Mouse (Mus musculus): ENCODE results near the gene Lrmda.

Lrmda gene

DNA sequence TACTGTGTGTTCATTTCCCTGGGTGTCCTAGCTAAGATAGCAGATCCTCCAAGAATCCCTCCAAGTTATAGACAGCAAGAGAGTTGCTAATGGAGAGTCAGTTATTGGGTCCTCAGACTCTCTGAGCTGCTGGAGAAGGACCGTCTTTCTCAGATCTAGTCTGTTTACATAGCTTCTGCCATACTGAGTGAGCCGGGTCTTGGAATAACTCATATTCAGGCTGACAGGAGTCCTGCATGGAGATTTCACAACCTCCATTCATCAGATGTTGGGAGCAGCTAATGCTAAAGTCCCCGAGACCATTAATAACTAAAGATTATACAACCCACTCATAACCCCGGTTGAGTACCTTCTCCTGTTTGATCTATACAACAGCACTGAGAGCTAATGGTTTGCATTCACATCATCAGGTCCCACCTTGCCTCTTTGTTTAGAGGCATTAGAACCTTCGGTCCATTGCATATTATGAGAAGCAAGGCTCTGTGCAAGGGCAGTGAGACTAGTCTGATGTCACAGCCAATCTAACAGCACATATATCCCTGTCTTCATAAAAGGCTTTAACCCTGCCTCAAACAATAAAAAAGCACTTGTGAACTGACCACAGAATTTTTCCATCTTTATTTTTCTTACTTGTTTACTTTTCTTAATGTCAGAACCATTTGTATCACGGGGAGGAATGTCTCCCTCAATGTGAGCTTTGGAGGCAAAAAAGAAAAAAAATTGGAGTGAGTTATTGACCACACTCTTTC, 1037.9 kb downstream of the Lrmda start:
- no peak for DNase-seq (ENCODE audit: low read depth)

- DNase-seq (ENCODE audit: low read depth), result no peak
These were observed 1038.5 kb downstream of the Lrmda start for GRCm38 (mm10) chr14:23057987-23058386.

DNA sequence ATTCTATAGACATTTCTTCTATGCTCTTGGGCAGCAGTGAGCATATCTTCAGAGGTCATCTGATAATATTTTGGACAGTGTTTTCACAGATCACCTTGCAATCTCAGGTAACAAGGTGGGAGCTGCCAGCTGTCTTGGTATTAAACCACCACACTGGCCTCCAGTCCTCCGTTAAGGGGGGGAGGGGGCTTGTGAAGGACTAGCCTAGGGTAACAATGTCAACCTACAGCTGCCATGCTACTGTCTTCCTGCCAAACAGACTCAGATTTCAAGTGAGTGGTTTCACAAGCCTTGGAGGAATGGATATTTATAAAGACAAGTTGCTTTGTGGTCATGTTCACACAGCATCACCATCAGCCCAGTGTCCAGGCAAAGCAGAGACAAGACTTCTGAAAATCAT, 1059.2 kb downstream of the Lrmda start:
- DNase-seq (ENCODE audit: low read depth), result no peak

GRCm38 (mm10) chr14:23084241-23084773, 1064.8 kb downstream of the Lrmda start:
- no peak for DNase-seq (ENCODE audit: low read depth)

- no peak for DNase-seq (ENCODE audit: low read depth)
These were observed 1065.3 kb downstream of the Lrmda start for GRCm38 (mm10) chr14:23084797-23085196.

GRCm38 (mm10) chr14:23093306-23093705, 1073.8 kb downstream of the Lrmda start:
- DNase-seq (ENCODE audit: low read depth), result no peak

- no peak for DNase-seq (ENCODE audit: low read depth)
These were observed 1075.1 kb downstream of the Lrmda start for GRCm38 (mm10) chr14:23094546-23095157.

DNA sequence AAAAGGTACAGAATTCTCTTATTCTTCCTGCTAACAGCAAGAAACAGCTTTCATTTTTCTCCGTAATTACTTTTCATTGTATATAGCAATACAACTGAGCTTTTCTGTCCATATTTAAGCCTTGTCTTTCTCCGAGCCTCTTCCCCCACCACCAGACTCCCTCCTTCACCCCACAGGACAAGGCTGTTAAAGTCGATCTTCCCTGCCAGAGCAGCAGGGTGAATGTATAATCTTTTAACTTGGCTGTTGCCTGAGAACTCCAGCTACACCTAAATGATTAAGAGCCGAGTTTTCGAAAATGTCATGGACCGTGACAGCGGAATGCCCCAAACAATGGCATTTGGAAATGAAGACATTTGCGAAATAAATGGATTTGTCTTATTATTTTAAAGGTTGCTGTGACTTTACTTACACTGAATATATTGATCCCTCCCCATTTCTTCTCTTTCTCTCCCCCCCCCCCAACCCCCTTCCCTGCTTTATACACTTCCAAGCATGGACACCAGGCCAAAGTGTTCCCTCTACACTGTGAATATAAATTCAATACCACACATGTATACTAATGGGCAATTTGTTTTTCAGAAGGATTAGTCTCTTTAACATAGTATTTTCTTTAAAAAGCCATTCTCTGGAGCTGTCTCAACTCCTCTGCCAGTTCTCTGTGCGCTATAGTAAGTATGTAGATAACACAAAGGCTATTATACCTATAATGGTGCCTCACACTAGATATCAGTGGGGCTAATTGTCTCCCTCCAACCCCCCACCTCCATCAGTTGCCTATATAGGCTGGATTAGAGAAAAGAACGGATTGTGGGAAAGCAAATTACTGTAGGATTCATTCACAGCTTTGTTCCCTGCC, 1075.9 kb downstream of the Lrmda start:
- DNase-seq (ENCODE audit: low read depth), result no peak

- DNase-seq (ENCODE audit: low read depth), result no peak
These were observed 1076.5 kb downstream of the Lrmda start for GRCm38 (mm10) chr14:23096017-23096336.

DNA sequence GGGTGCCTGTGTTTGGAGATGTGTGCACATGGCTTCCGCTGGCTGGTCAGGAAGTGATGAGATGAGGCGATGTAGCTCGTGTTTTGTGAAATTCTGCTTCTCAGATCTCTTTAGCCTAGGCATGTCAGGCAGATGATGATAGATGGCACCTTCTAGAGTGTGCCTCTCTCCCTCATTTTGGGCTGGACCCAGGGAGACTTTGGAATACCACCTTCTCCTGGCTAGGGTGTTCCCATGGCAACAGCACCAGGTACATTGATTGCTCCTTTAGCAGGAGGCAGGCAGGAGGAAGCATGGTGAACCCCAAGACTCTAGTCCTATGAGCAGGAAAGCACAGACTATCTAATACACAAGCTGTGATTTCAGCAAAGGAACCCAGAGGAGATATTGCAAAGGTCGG, 1076.9 kb downstream of the Lrmda start:
- no peak for DNase-seq (ENCODE audit: low read depth)
